Mouse (Mus musculus) small intestine, adult 2 months (tissue): ENCODE measurements around the gene Tle6. TPM values are rescaled to one million over a fixed set of nuclear protein-coding genes. Genes with fewer than 3 reads are reported as not detected.
A peak's percentile ranks its signal among the peaks of the same experiment; 100 is the strongest.

Experiments used
- H3K27ac ChIP-seq: fragments of 200-500 bp; 2 replicates; pipeline ENCODE4 v1.5.1; 2012; ENCODE audit warnings: low read depth, low read length, control low read depth, inconsistent platforms; ENCODE audit not compliant: insufficient read depth
- H3K27me3 ChIP-seq: fragments of 200-500 bp; 2 replicates; pipeline ENCODE4 v1.6.1; 2012; ENCODE audit warnings: mild to moderate bottlenecking, moderate library complexity, low read length, inconsistent platforms; ENCODE audit not compliant: control insufficient read depth, insufficient read depth
- H3K36me3 ChIP-seq: fragments of 200-500 bp; 2 replicates; pipeline ENCODE4 v1.6.1; 2012; ENCODE audit warnings: mild to moderate bottlenecking, low read length, control low read depth, inconsistent platforms; ENCODE audit not compliant: control insufficient read depth, insufficient read depth
- H3K4me1 ChIP-seq: fragments of 200-500 bp; 2 replicates; pipeline ENCODE4 v1.6.1; 2012; ENCODE audit warnings: low read length, inconsistent platforms, mixed read lengths; ENCODE audit not compliant: control insufficient read depth, insufficient read depth, insufficient read length
- H3K4me3 ChIP-seq: fragments of 200-500 bp; 2 replicates; pipeline ENCODE4 v1.5.1; 2012; ENCODE audit warnings: low read depth, mild to moderate bottlenecking, control low read depth, inconsistent platforms, low read length, moderate library complexity
- CTCF ChIP-seq: fragments of 200-500 bp; IDR thresholded peaks from 2 replicates; pipeline ENCODE4 v1.5.1; 2012; ENCODE audit warnings: low read depth, mild to moderate bottlenecking, control low read depth, inconsistent platforms, low read length, moderate library complexity, mixed read lengths; ENCODE audit not compliant: insufficient replicate concordance, insufficient read length; ENCODE audit errors: extremely low read depth
- POLR2A ChIP-seq: fragments of 200-500 bp; IDR thresholded peaks from 2 replicates; pipeline ENCODE4 v1.6.1; 2012; ENCODE audit warnings: low read depth, mild to moderate bottlenecking, control low read depth, inconsistent platforms, low read length, moderate library complexity
- WGBS: fragments of 180-500 bp; shearing (Covaris S2); methylation state at CpG from one replicate; pipeline ENCODE4 v1.1.7; 2018; 5-methylcytosine and 5-hydroxymethylcytosine counted together
- polyA plus RNA-seq: library from polyadenylated mRNA; depleted of rRNA; stranded (reverse); fragments of >200 nt; gene quantifications from 2 replicates; pipeline ENCODE4 v1.2.3, GENCODE M21; 2012

The Tle6 gene
- polyA plus RNA-seq, 1 experiment = 7.3 TPM

- Histone ChIP-seq H3K27me3 (no peaks in the 10 kb centered on the region), H3K4me1 (peaks cover 18% of the 10 kb centered on the region), H3K36me3 (no peaks in the 10 kb centered on the region), H3K4me3 (peak overlapping the region; percentile 42), H3K27ac (no peak overlapping the region; the same call in 1 of the 2 replicates)
- TF ChIP-seq CTCF = no peak
- no peak for TF ChIP-seq POLR2A
- 71% methylated on average over 12 of the region's 12 CpGs for WGBS
Measured at GRCm38 (mm10) chr10:81604019-81604967, 3.4 kb upstream of the Tle6 start.

- no peaks in the 10 kb centered on the region for H3K27me3 ChIP-seq
- H3K4me3 ChIP-seq = no peak overlapping the region
- TF ChIP-seq POLR2A = no peak
- TF ChIP-seq CTCF = peak; percentile 64; the same call in 1 of the 2 replicates
- peaks cover 18% of the 10 kb centered on the region for H3K4me1 ChIP-seq
- 30% methylated on average over 4 of the region's 4 CpGs for WGBS
- H3K36me3 ChIP-seq = no peaks in the 10 kb centered on the region
- no peak overlapping the region for H3K27ac ChIP-seq
Measured at GRCm38 (mm10) chr10:81602741-81603151, 1.9 kb upstream of the Tle6 start.

DNA sequence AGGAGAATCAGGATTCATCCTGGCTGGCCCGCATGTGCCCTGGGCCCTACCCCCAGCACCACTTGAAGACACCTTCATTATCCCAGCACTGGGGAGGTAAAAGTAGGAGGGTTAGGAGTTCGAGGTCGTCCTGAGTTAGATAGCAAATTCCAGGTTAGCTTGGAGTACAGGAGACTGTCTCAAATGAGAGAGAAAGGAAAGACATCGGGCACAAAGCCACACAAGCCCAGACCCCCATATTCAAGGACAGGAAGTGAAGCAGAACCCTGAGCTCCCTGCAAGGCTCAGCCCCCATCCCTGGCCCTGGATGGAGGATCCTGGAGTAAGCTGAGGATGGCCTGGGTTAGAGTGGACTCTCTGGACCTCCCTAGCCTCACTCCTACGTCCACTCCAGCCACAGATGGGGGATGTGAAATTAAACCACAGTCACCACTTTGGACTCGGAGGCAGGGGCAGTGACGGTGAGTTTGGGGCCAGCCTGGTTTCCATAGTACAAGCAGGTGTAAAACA lies 578 bp upstream of the Tle6 start:
- no peak overlapping the region for H3K27ac ChIP-seq
- H3K27me3 ChIP-seq = no peaks in the 10 kb centered on the region
- H3K4me1 ChIP-seq = peaks cover 19% of the 10 kb centered on the region
- no peaks in the 10 kb centered on the region for H3K36me3 ChIP-seq
- peak overlapping the region; percentile 54 for H3K4me3 ChIP-seq
- no peak for TF ChIP-seq POLR2A
- no peak for TF ChIP-seq CTCF
- 42% methylated on average over 7 of the region's 7 CpGs for WGBS

DNA sequence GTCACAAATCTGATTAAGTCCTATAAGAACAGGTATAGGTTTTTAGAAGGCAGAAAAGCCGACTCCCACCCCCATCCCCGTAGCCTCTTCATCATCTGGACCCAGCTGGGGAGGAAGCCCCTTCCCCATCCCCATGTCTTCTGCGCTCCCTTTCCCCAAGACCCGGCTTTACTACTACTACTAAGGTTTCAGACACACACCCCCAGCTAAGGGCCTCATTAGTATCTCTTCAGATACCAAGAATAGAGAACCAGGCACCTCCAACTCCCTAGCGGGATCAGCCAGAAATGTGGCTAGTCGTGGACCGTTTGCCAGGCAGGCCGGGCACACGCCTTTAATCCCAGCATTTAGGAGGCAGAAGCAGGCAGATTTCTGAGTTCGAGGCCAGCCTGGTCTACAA lies 777 bp downstream of the Tle6 start:
- no peaks in the 10 kb centered on the region for H3K36me3 ChIP-seq
- peaks cover 21% of the 10 kb centered on the region for H3K4me1 ChIP-seq
- TF ChIP-seq CTCF (no peak), POLR2A (no peak)
- no peaks in the 10 kb centered on the region for H3K27me3 ChIP-seq
- no peak overlapping the region for H3K27ac ChIP-seq
- no peak overlapping the region for H3K4me3 ChIP-seq
- WGBS = 77% methylated on average over 10 of the region's 10 CpGs

DNA sequence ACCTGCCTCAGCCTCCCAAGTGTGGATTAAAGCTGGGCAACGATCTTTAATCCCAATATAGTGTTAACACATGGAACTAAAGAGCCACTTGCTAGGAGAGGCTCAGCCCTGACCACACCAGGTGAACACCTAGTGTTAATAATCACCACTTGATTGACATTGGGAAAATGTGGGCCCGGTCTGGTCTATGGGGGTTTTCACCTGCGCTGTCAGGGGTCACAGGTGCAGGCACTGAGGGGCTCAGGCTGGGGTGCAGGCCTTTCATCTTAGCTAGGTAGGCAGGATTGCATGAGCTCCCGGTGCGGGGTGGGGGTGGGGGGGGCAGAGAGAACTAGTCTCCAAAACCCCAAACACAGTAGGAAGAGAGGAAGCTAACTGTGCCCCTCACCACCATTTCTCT lies 1.2 kb downstream of the Tle6 start:
- TF ChIP-seq CTCF = no peak
- TF ChIP-seq POLR2A = no peak
- H3K27me3 ChIP-seq = no peaks in the 10 kb centered on the region
- H3K4me3 ChIP-seq = no peak overlapping the region
- H3K36me3 ChIP-seq = no peaks in the 10 kb centered on the region
- H3K27ac ChIP-seq = no peak overlapping the region
- H3K4me1 ChIP-seq = peaks cover 19% of the 10 kb centered on the region
- 71% methylated on average over 5 of the region's 5 CpGs for WGBS

GRCm38 (mm10) chr10:81598871-81599270 lies 2.0 kb downstream of the Tle6 start:
- H3K4me3 ChIP-seq = no peak overlapping the region
- TF ChIP-seq POLR2A (no peak), CTCF (no peak)
- peaks cover 18% of the 10 kb centered on the region for H3K4me1 ChIP-seq

DNA sequence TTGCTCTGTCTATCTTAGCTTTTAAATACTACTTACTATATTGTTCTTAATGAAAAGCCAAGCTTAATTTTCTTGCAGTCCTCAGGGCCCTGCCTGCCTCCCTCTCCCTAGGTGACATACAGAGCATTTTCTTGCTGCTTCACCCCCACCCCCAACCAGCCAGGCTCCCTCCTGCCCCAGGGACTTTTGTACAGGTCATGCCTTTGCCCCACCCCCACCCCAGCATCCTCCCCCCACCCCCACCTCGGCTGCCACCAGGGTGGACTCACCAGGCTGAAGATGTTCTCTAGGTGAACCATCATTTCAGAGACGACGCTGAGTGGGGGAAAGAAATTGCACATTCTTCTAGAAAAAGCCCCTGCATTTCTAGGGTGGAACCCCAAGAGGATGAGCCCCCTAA lies 2.5 kb downstream of the Tle6 start:
- no peak for TF ChIP-seq CTCF
- no peak for TF ChIP-seq POLR2A
- peaks cover 18% of the 10 kb centered on the region for H3K4me1 ChIP-seq
- H3K27me3 ChIP-seq = no peaks in the 10 kb centered on the region
- H3K36me3 ChIP-seq = no peaks in the 10 kb centered on the region
- no peak overlapping the region for H3K27ac ChIP-seq
- WGBS = 69% methylated on average over 3 of the region's 3 CpGs
- no peak overlapping the region for H3K4me3 ChIP-seq

More at GRCm38 (mm10) chr10:81598871-81599270, 2.0 kb downstream of the Tle6 start:
- Histone ChIP-seq H3K27ac (no peak overlapping the region), H3K27me3 (no peaks in the 10 kb centered on the region), H3K36me3 (no peaks in the 10 kb centered on the region)
- WGBS = 24% methylated on average over 6 of the region's 6 CpGs
